Mouse (Mus musculus): ENCODE measurements at regions not wholly inside any gene's neighbourhood (a gene's known extent, or its start where the extent isn't known, plus 50 kb on each side); places are given as distances from the start of the nearest gene placed in this dataset.

DNA sequence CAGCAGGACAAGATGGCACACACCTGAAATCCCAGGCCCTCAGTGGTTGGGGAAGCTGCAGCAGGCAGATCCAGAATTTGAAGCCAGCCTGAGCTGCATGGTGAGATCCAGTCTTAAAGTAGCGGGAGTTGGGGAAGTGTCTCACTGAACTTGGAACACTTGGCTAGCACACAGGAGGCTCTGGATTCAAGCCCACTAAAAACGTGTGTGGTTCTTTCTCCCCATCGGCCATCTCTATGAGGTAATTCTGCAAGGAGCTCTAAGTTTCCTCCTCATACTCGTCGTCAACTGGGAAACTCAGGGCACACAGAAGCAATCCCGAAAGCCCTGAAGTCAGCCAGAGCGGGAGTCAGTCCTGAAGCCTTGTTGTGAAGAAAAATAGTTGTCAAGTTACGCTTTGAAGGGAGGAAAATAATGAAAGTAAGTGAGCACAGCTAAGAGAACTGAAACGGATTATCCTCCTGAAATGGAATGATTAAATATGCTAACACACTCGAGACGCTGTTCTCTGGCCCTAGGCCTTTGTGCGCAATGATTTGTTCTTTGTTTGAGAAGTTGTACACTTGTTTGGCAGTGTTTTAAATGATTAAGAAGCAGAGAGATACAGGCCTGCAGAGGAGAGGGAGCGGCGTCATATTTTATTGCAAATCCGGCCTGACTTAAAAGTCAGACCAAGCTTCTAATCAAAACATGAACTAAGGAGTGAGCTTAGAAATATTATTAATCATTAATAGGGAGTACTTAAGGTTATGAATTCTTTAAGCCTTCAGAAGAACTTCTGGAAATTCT lies 69.0 kb upstream of the Ercc4 start:
- Histone ChIP-seq H3K4me3 (ENCODE audit: control insufficient read depth in 1 of 2, insufficient read depth in 1 of 2, low read depth in 2 of 2, low read length in 2 of 2) (no peak overlapping the region), H3K27me3 (ENCODE audit: control insufficient read depth in 1 of 2, insufficient read depth in 2 of 2, low read length in 2 of 2) (peaks cover 0 to 3% of the 10 kb centered on the region in 2 experiments; a peak in 1 of 4 replicates), H3K79me2 (ENCODE audit: control insufficient read depth, insufficient read depth, low read length, poor library complexity) (no peaks in the 10 kb centered on the region), H3K4me1 (ENCODE audit: control insufficient read depth in 1 of 2, insufficient read depth in 2 of 2, low read length in 2 of 2) (no peaks in the 10 kb centered on the region), H3K27ac (ENCODE audit: control insufficient read depth, low read depth, low read length) (no peak overlapping the region), H3K36me3 (ENCODE audit: control insufficient read depth in 1 of 2, insufficient read depth in 2 of 2, low read length in 2 of 2) (no peaks in the 10 kb centered on the region), H3K9me3 (replicated peaks; ENCODE audit: insufficient read depth, low read length) (no peaks in the 10 kb centered on the region), H3K9ac (ENCODE audit: control insufficient read depth, low read depth, low read length, poor library complexity, severe bottlenecking) (no peak overlapping the region)
- TF ChIP-seq MAZ (IDR thresholded peaks at IDR 0.05; ENCODE audit: low read depth, low read length) (no peak), POLR2A (IDR thresholded peaks at IDR 0.05; ENCODE audit: control insufficient read depth in 1 of 2, insufficient read depth in 1 of 2, low read depth in 1 of 2, low read length in 2 of 2, poor library complexity in 1 of 2) (no peak), CTCF (IDR thresholded peaks at IDR 0.05 in 2 of 3, conservative IDR thresholded peaks at IDR 0.05 in 1 of 3; ENCODE audit: control insufficient read depth in 1 of 3, insufficient read depth in 1 of 3, low read depth in 2 of 3, low read length in 3 of 3, poor library complexity in 1 of 3, severe bottlenecking in 1 of 3) (no peak), GABPA (IDR thresholded peaks at IDR 0.05; ENCODE audit: low read depth, low read length) (no peak), NRF1 (IDR thresholded peaks at IDR 0.05; ENCODE audit: insufficient read depth, low read depth, low read length, poor library complexity, severe bottlenecking) (no peak), RCOR1 (IDR thresholded peaks at IDR 0.05; ENCODE audit: low read depth, low read length) (no peak), MEF2A (IDR thresholded peaks at IDR 0.05; ENCODE audit: extremely low read depth, insufficient replicate concordance, low read depth, low read length, poor library complexity, severe bottlenecking) (no peak)
- DNase-seq (ENCODE audit: low read depth, low spot score), result no peak

DNA sequence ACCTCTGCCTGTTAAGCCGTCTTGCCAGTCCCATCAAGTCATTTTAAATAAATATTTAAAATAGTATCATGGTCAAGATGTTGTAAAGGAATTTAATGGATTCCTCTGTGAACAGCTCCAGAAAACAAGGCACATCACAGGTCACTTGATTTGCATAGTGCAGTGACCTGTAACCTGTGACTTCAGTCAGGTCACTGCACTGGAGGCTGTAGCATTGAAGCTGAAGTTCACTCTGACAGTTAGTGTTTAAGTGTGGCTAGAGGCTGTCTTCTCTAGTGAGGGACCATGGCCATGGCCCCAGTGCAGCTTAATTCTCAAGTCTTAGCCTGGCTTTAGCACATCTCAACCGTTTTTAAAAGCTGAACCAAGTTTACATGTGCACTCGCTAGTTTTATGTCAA lies 68.1 kb upstream of the Ercc4 start:
- no peak overlapping the region for H3K4me3 ChIP-seq (ENCODE audit: control insufficient read depth in 1 of 2, insufficient read depth in 1 of 2, low read depth in 2 of 2, low read length in 2 of 2)
- no peak for DNase-seq (ENCODE audit: low read depth, low spot score)
- TF ChIP-seq ZC3H11A (IDR thresholded peaks at IDR 0.05; ENCODE audit: low read depth, low read length) (no peak), ZKSCAN1 (IDR thresholded peaks at IDR 0.05; ENCODE audit: low read depth, low read length) (no peak), TCF12 (IDR thresholded peaks at IDR 0.05; ENCODE audit: low read depth, low read length) (no peak), E2F4 (IDR thresholded peaks at IDR 0.05; ENCODE audit: borderline replicate concordance, low read depth, low read length) (no peak), TAL1 (IDR thresholded peaks at IDR 0.05; ENCODE audit: low read length) (no peak), ETS1 (IDR thresholded peaks at IDR 0.05; ENCODE audit: low read depth, low read length) (no peak), MAFK (IDR thresholded peaks at IDR 0.05; ENCODE audit: borderline replicate concordance, low read depth, low read length) (no peak)
- H3K27ac ChIP-seq (ENCODE audit: control insufficient read depth, low read depth, low read length), result no peak overlapping the region
- H3K36me3 ChIP-seq (ENCODE audit: control insufficient read depth in 1 of 2, insufficient read depth in 2 of 2, low read length in 2 of 2), result no peaks in the 10 kb centered on the region
- H3K4me1 ChIP-seq (ENCODE audit: control insufficient read depth in 1 of 2, insufficient read depth in 2 of 2, low read length in 2 of 2), result no peaks in the 10 kb centered on the region
- no peaks in the 10 kb centered on the region for H3K79me2 ChIP-seq (ENCODE audit: control insufficient read depth, insufficient read depth, low read length, poor library complexity)
- H3K9ac ChIP-seq (ENCODE audit: control insufficient read depth, low read depth, low read length, poor library complexity, severe bottlenecking), result no peak overlapping the region
- no peaks in the 10 kb centered on the region for H3K9me3 ChIP-seq (replicated peaks; ENCODE audit: insufficient read depth, low read length)
- H3K27me3 ChIP-seq (ENCODE audit: control insufficient read depth in 1 of 2, insufficient read depth in 2 of 2, low read length in 2 of 2), result peaks cover 0 to 3% of the 10 kb centered on the region in 2 experiments; a peak in 1 of 4 replicates
